Mouse (Mus musculus): Measurements from ENCODE around the gene B3gnt3.

GRCm38 (mm10) chr8:71728826-71729620, 27.4 kb upstream of the B3gnt3 start:
- TF ChIP-seq POLR2A (IDR thresholded peaks at IDR 0.05; ENCODE audit: low read depth, low read length) (no peak), CTCF (IDR thresholded peaks at IDR 0.05; ENCODE audit: extremely low read depth, insufficient read depth, insufficient read length, insufficient replicate concordance) (no peak)

Measured in spleen, adult 2 months (tissue).